Mouse (Mus musculus) adrenal gland, adult 8-10 months (tissue): ENCODE data around the gene Zdhhc11. TPM values are rescaled to one million over a fixed set of nuclear protein-coding genes. Genes with fewer than 3 reads are reported as not detected.
"Not testable (repeated sequence)": the region's sequence is repeated elsewhere in the genome, so short reads cannot be mapped to it uniquely, and the experiment has no call there.

Experiments
- DNase-seq: peaks from one replicate; pipeline ENCODE4 v3.0.0; 2022
- microRNA-seq, 2 experiments: library from miRNA; unstranded; fragments of <30 nt; microRNA quantifications; one replicate each; pipeline ENCODE4 v1.2.0; 2022
- total RNA-seq, 4 experiments: library from RNA; stranded (reverse); gene quantifications; 2 replicates each; pipeline ENCODE4 v1.2.4; 2022

Gene Zdhhc11
- total RNA-seq, 4 experiments from 2014 or later = not detected

DNA sequence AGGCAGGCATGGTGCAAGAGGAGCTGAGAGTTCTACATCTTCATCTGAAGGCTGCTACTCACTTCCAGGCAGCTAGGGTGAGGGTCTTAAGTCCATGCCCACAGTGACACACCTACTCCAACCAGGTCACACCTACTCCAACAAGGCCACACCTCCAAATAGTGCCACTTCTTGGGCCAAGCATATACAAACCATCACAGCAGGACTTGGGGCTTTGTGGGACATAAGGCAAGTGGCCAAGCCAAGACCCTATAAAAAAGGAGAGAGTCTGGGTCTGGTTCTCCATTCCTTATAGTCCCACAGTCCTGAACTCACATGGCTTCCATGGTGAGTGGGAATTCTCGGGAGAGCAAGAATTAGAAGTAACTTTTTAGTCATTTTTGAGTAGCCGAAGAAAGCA is 44.6 kb downstream of the Zdhhc11 start:
- not testable (repeated sequence) for DNase-seq

DNA sequence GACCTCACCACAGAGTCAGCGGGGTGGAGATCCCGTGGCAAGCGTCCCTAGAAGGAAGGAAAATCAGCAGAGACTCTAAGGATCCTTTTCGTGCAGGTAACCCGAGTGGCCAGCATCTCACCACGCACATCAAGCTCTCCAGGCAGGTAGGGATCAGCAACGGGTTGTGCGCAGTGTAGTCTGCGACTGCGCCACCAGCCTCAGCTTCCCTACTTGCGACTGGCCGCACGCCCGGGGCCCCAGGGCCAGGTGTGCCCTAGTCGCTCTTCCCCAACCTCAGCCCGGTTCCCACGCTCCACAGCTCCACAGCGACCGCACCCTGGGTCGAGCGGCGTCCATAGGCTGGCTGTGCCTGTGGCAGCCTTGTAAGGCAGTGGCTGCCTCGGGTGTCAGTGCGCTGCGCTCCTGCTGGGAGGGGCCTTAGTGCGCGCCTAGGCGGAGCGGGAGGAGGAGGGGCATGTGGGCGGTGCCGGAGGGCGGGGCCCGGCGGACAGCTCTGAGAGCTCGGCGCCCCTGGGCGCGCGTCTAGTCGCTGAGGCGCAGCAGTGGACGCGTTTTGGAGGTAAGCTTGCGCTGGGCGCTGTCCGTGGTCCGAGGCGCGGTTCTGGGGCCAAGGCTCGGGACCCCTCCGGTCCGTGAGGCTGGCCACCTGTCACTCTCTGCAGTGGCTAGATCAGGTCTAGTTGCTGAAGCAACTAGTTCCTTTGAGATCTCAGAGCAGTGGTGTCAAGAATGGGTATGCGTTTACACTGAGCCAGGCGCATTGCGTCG is 45.5 kb downstream of the Zdhhc11 start, which contains the start of gene Tppp:
Gene Tppp (plus strand): TSS at position 460 of the 771 bp plus-strand sequence.
- DNase-seq = peak; percentile 92

DNA sequence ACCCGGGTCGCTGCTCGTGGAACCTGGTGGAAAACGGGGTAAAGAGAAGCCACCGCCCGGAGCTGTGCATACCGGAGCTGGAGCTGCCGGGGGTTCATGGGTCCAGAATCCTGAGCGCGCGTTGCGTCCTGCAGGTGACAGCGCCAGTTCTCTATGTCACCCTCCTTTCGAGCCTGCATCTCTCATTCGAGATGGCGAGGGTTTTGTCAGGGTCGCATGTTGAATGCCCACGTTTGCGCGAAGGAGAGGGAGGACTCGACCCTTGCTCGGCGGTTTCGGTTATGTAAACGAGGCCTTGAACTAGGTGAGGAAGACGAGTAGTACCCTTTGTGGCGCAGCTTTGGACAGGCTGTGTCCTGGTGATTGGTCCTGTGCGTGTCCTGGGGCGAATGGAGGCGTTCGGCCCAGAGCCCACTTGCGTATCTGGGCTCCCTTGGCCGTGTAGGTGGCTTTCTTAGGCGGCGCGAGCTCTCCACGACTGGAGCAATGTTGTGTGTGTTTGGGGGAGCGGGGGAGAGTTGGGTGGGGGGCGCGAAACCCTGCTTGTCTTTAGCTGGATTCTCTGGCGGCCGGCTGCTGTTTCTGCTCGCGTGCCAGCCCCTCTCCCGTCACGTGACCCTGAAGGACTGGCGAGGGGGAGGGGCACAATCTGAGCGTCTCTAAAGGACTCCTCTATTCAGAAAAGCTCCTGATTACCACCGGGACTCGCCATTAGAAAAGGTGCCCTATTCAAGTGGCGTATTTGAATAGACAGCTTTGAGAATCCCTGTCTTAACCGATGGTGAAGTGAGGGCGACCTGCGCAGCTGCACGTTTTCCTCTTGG is 46.4 kb downstream of the Zdhhc11 start:
- peak; percentile 57 for DNase-seq

DNA sequence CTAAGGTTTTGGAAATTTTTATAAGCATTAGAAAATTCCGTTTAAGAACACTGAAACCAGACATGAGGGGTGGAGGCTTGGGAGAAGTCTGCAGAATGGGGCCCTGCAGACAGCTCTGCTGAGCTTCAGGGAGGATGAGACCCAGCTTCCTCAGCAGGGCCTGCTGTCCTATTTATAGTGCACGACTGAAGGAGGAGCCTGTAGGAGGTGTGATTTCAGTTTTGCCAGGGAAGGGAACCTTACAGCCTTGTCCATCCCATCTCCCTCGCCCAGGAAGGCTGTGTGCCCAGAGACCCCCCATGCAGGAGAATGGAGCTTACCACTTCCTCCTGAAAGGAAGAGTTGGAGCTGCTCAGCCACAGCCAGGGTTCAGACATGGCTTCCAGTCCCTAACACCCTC is 47.0 kb downstream of the Zdhhc11 start:
- DNase-seq = no peak

DNA sequence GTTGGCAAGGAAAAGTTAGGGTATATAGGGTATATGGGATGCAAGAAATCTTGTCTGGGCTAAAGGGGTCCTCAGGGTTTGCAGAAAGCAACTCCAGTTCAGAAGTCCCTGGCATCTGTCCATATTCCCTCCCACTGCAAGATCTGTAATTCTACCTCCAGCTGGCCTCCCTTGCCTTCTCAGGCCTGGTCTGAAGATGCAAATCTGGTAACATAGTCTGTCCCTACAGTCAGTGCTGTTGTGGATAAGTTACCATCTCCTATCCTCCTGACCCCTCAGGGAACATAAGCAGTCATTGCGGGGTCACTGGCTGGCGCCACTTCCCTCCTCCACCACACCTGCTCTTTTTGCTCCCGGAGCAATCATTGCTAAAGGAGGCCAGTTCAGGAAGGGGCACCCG is 52.3 kb downstream of the Zdhhc11 start:
- no peak for DNase-seq

DNA sequence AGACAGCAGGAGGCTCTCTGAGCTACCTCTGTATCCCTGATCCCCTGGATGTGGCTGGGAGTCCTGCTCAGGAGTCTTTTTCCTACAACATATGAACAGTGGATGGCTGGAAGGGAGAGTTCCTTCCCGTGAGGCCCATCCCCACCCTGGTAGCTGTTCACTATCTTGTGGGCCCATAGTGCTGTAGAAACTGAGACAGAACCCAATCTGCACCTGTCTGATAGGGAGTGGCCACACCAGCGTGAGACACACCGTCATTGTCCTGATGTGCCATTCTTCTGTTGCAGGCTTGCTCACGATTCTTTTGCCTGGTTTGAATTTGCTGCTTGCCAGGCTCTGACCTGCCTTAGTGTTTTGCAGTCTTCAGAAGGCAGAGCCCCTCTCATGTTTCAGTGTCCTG is 53.8 kb downstream of the Zdhhc11 start:
- no peak for DNase-seq

DNA sequence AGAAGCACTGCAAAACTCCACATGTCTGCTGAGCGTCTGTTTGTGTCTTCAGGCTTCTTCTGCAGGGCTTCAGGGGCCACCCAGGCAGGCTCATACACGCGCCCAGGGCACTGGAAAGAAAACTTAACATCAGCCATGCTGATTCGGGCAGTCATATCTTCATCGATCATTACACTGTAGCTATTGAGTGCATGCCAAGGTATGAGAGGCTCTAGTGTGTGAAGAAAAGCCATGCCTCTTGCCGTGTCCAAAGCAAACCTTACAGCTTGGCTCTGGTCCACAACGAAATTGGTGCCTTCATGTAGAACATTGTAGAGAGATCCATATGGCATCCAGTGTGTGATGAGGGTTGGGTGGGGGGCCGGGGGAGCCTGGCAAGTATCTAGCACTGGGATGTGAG is 55.4 kb downstream of the Zdhhc11 start:
- not testable (repeated sequence) for DNase-seq

DNA sequence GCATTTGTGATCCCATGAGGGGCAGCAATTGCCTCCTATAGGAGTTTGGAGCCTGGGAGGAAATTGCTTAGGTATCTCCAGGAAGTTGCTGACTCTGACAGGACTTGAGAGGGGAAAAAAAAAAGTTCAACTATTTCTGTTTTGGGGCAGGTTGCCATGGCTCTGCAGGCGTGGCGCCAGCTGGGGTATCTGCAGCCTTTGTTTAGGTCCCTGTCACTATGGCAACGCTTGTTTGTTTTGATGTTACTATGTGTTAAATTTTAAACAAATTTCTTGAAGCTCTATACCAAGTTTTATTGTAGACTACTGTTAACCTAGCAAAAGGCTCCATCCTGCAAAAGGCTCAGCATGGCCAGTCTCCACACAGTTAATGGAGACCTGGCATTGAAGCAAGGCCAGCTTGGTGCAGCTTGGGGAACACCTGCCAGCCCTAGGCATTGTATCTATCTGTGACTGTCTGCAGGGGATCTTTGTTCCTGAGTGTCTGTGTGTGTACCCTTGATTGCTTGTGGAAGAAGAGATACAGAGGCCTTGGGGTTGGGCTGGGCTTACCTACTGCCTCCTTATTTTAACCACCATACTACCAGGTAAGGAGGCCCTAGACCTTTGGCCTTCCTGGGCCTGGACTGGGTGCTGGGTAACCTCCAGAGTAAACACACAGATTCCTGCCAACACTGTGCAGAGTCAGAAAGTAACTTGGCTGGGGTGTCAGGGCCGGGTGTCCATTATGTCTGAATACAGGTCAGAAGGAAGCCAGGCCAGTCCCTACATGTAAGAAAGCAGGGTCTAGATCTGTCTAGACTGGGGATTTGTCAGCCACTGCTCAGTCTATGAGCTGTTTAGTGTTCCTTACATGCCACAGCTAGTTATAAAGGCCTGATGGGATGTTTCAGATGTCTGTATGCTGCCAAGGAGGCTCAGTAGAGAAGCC is 61.8 kb downstream of the Zdhhc11 start:
- DNase-seq = peak; percentile 20

DNA sequence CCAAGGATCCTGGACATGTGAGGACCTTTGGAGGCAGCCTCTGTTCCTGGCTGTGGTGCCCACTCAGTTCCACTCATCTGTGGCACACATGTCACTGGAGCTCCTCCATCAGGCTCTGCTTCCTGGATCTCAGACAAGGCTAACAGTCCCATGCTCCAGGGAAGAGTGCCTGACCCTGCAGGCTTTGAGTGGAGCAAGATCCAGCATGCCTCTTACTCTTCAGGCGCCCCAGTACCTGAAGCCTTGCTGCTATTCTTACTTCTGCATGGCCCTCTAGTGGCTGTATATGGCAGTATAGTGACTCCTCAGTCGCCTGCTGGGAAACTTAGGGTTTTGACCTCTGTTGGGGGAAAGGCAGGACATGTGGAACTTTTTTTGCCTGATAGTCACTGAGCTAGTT is 62.6 kb downstream of the Zdhhc11 start:
- DNase-seq = no peak

DNA sequence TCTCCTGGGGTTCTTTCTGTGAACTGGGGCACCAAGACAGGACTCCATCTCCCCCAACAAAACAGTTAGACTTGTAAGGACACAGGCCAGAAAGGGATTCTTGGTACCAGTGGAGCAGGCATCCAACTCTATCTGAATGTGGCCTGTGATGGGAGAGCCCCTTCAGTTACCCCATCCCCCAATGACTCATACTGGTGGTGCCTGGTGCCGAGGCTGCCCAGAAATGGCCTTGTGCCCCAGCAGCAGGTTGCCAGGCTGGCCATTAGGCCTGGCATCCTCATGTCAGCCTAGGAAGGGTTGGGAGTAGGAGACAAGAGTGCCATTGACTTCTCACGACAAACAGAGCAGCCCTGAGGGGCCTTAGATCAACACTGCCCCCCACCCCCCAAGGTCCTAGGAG is 64.5 kb downstream of the Zdhhc11 start:
- no peak for DNase-seq

DNA sequence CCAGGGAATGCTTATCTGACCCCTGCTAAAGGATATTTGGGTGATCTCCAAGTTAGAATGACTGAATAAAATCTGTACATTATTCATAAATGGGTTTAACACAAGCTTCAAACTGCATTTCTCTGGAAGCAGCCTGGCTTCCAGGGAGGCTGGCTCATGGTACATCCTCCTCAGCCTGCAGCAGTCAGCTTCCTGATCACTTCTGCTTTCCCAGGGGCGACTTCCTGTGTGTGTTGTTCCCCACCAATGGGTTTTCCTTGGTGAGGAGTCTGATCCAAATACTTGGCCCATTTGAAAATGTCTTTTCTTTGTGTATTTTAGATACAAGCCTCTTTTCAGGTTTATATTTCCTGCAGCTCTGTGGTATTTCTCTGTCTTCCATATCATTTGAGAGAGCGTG is 65.4 kb downstream of the Zdhhc11 start:
- no peak for DNase-seq

DNA sequence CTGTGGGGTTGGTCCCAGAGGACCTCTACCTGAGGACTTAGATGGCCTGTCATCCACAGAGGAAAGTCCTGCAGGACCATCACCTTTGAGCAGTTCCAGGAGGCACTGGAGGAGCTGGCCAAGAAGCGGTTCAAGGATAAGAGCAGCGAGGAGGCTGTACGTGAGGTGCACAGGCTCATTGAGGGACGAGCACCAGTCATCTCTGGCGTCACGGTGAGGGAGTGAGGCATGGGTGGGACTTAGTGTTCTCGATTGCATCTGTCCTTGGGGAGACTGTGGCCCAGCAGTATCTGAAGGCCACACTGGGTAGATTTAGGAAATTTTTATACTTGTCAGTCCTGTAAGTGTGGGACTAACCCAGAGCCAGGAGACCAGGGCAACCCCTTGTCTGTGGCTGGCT is 67.0 kb downstream of the Zdhhc11 start:
- DNase-seq = peak; percentile 76

DNA sequence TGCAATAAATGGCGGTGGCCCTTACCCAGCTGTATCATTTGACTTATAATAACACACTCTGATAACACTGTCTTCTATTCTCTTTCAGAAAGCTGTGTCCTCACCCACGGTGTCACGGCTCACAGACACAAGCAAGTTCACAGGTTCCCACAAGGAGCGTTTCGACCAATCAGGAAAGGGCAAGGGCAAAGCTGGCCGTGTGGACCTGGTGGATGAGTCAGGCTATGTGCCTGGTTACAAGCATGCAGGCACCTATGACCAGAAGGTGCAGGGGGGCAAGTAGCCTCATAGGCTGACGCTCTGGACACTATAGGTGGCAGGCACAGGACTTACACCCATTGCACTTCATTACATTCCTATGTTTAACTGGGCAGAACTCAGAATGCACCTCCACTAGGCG is 67.5 kb downstream of the Zdhhc11 start:
- peak; percentile 35 for DNase-seq

DNA sequence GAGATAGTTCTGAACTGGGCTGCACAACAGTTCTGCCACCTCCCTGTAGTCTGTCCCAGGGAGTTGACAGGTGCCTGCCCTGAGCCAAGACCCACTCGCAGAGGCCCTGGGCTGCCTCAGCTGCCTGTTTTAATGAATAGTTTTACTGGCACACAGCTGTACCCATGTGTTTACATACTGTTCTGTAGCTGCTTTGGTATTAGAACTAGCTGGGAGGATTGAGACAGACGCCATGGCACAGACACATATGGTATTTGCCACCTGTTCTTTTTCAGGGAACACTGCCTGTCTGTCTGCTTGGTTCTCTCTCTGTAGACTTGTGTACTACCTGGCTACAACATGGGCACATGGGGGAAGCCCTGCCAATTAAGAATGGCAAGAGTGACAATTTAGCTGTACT is 71.1 kb downstream of the Zdhhc11 start:
- DNase-seq = no peak

DNA sequence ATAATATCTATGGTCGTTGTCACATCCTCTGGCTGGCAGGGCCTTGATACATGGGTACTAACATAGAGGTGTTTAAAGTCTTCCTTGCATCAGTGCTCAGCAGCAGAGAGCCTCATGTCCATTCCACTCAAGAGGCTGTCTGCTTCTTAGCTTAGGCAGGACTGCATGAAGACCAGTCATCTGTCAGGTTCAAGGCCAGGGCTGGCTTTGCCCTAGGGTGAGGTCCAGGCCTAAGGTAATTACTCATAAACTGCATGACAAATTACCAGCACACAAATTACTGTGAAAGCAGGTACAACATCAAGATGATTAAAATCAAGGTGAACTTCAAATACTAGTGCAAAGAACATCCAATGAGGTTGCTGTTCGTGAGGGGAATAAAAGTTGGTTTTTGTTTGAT is 72.1 kb downstream of the Zdhhc11 start:
- DNase-seq = peak; percentile 69

DNA sequence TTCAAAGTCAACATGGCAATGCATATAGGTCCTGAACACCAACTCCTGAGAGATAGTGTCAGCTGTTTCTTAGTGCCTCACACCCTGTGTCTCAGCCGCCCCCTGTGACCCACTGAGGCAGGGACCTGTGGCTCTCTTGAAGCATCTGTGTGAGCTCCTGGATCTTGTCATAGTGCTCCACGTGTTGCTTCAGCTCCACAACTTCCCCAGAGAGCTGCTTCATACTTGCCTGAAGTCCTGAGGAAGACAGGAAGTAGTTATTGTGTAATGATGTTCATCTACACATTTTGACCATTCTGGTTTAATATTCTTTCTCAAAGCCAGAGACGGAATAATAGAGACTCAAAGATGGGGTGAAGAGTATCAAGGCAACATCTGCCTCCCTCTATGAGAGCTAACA is 76.3 kb downstream of the Zdhhc11 start:
- DNase-seq = no peak

Small RNA genes within 50 kb of the gene (microRNA-seq; reads per million reads assigned to microRNA genes)
- 0 reads per million in 2 experiments for gene Gm25197

Other genes starting within 250 kb of the Zdhhc11 start
- 10 to 100 TPM; 42.4 to 95.1 (median 62.1) TPM for gene Slc12a7, start 230.8 kb upstream of the Zdhhc11 start, total RNA-seq
- 1 to 10 TPM; 2.5 to 3.7 (median 2.7) TPM for gene Nkd2, start 116.2 kb upstream of the Zdhhc11 start, total RNA-seq
- gene Trip13, start 26.1 kb upstream of the Zdhhc11 start, total RNA-seq = 1 to 10 TPM in 3 of 4 experiments, under 1 TPM in 1; 0.87 to 1.6 (median 1.2) TPM
- 10 to 100 TPM; 29.7 to 53.5 (median 41.0) TPM for gene Brd9, start 26.0 kb upstream of the Zdhhc11 start, total RNA-seq
- gene Tppp, start 45.6 kb downstream of the Zdhhc11 start, total RNA-seq = 10 to 100 TPM in 3 of 4 experiments, 1 to 10 TPM in 1; 8.2 to 16.4 (median 14.6) TPM
- gene Cep72, start 98.4 kb downstream of the Zdhhc11 start, total RNA-seq = 10 to 100 TPM in 1 of 4 experiments, 1 to 10 TPM in 3; 3.9 to 11.5 (median 7.5) TPM
- 1 to 10 TPM in 1 of 4 experiments, under 1 TPM in 3; 0.40 to 1.1 (median 0.56) TPM for gene Slc9a3, start 157.6 kb downstream of the Zdhhc11 start, total RNA-seq
- 10 to 100 TPM; 63.0 to 79.3 (median 72.3) TPM for gene Exoc3, start 244.9 kb downstream of the Zdhhc11 start, total RNA-seq